Mouse (Mus musculus) spleen, adult 2 months (tissue): Measurements from ENCODE around the gene Cerk. TPM values are rescaled to one million over a fixed set of nuclear protein-coding genes. Genes with fewer than 3 reads are reported as not detected.

Experiments used
- DNase-seq, 2 experiments: peaks; one replicate each; pipeline versions ENCODE4 v3.0.0 to v3.0.0-alpha.2; 2012 to 2021; ENCODE audit warnings: low spot score in 2 of 2, low read depth in 1 of 2
- H3K27ac ChIP-seq: fragments of 200-500 bp; 2 replicates; pipeline ENCODE4 v1.5.1; 2012; ENCODE audit warnings: low read length, inconsistent platforms; ENCODE audit not compliant: insufficient read depth
- H3K27me3 ChIP-seq: fragments of 200-500 bp; 2 replicates; pipeline ENCODE4 v1.6.1; 2012; ENCODE audit warnings: mild to moderate bottlenecking, moderate library complexity, low read length, inconsistent platforms; ENCODE audit not compliant: control insufficient read depth, insufficient read depth
- H3K36me3 ChIP-seq: fragments of 200-500 bp; 2 replicates; pipeline ENCODE4 v1.6.1; 2012; ENCODE audit warnings: mild to moderate bottlenecking, low read length, inconsistent platforms; ENCODE audit not compliant: control insufficient read depth, insufficient read depth
- H3K4me1 ChIP-seq: fragments of 200-500 bp; 2 replicates; pipeline ENCODE4 v1.6.1; 2011; ENCODE audit warnings: inconsistent platforms; ENCODE audit not compliant: control insufficient read depth, insufficient read depth, insufficient read length
- H3K4me3 ChIP-seq: fragments of 200-500 bp; 2 replicates; pipeline ENCODE4 v1.5.1; 2011; ENCODE audit warnings: mild to moderate bottlenecking, inconsistent platforms; ENCODE audit not compliant: insufficient read depth, insufficient read length; ENCODE audit errors: extremely low read depth
- CTCF ChIP-seq: fragments of 200-500 bp; IDR thresholded peaks from 2 replicates; pipeline ENCODE4 v1.5.1; 2011; ENCODE audit warnings: mild to moderate bottlenecking, inconsistent platforms; ENCODE audit not compliant: insufficient read depth, insufficient read length, insufficient replicate concordance; ENCODE audit errors: extremely low read depth
- POLR2A ChIP-seq: fragments of 200-500 bp; IDR thresholded peaks from 2 replicates; pipeline ENCODE4 v1.6.1; 2011; ENCODE audit warnings: low read depth, low read length, inconsistent platforms
- WGBS: fragments of 180-500 bp; shearing (Covaris S2); methylation state at CpG from one replicate; pipeline ENCODE4 v1.1.7; 2018; 5-methylcytosine and 5-hydroxymethylcytosine counted together
- polyA plus RNA-seq: library from polyadenylated mRNA; depleted of rRNA; stranded (reverse); fragments of >200 nt; gene quantifications from 2 replicates; pipeline ENCODE4 v1.2.3, GENCODE M21; 2012

Cerk gene
- polyA plus RNA-seq, 1 experiment, result 64.4 TPM

- Histone ChIP-seq H3K4me1 (peaks cover 50% of the 10 kb centered on the region; the same call in 1 of the 2 replicates), H3K27ac (peak overlapping the region; percentile 91), H3K36me3 (no peaks in the 10 kb centered on the region), H3K27me3 (no peaks in the 10 kb centered on the region), H3K4me3 (no peak overlapping the region)
- DNase-seq, result no peak
- WGBS, result 83% methylated on average over 3 of the region's 3 CpGs
- TF ChIP-seq CTCF (no peak), POLR2A (no peak)
These were observed 10.5 kb downstream of the Cerk start for GRCm38 (mm10) chr15:86175253-86176050.

- TF ChIP-seq POLR2A (no peak), CTCF (no peak)
- Histone ChIP-seq H3K4me1 (peaks cover 59% of the 10 kb centered on the region; the same call in 1 of the 2 replicates), H3K27ac (peak overlapping the region; percentile 91), H3K36me3 (no peaks in the 10 kb centered on the region), H3K4me3 (peak overlapping the region; percentile 31; the same call in 1 of the 2 replicates), H3K27me3 (no peaks in the 10 kb centered on the region)
- WGBS, result 9% methylated on average over 16 of the region's 16 CpGs
- DNase-seq, result peak in 1 of 2 experiments; percentile 74
These were observed 12.6 kb downstream of the Cerk start for GRCm38 (mm10) chr15:86173136-86173985.

GRCm38 (mm10) chr15:86172526-86172925, 13.4 kb downstream of the Cerk start:
- peak in 1 of 2 experiments; percentile 36 for DNase-seq
- H3K27me3 ChIP-seq, result no peaks in the 10 kb centered on the region
- peak overlapping the region; percentile 91 for H3K27ac ChIP-seq
- no peak overlapping the region for H3K4me3 ChIP-seq
- H3K4me1 ChIP-seq, result peaks cover 60% of the 10 kb centered on the region; the same call in 1 of the 2 replicates
- TF ChIP-seq POLR2A (no peak), CTCF (no peak)
- 26% methylated on average over 6 of the region's 6 CpGs for WGBS
- H3K36me3 ChIP-seq, result no peaks in the 10 kb centered on the region

DNA sequence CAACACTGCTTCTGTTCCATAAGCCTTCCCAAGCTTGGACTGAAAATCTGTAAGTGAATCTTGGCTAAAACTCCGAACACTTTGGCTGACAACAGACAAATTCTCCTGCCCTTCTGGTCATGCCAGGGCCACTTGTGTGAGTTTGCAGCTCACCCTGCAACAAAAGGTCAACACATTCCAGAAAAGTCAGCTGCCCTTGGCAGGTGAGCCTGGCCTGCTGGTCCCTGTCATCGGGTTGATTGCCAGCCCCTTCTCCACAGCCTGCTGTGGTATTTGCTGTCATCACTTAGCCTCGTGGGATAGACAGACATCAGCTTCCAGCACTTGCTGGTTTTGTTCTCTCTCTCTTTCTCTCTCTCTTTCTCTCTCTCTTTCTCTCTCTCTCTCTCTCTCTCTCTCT, 13.8 kb downstream of the Cerk start:
- H3K4me3 ChIP-seq, result no peak overlapping the region
- DNase-seq, result no peak
- 31% methylated on average over 3 of the region's 3 CpGs for WGBS
- no peaks in the 10 kb centered on the region for H3K36me3 ChIP-seq
- no peak for TF ChIP-seq CTCF
- no peak for TF ChIP-seq POLR2A
- no peaks in the 10 kb centered on the region for H3K27me3 ChIP-seq
- H3K27ac ChIP-seq, result peak overlapping the region; percentile 91
- H3K4me1 ChIP-seq, result peaks cover 60% of the 10 kb centered on the region; the same call in 1 of the 2 replicates

GRCm38 (mm10) chr15:86171316-86171715, 14.6 kb downstream of the Cerk start:
- Histone ChIP-seq H3K4me3 (no peak overlapping the region), H3K27me3 (no peaks in the 10 kb centered on the region), H3K27ac (peak overlapping the region; percentile 36), H3K36me3 (no peaks in the 10 kb centered on the region), H3K4me1 (peaks cover 60% of the 10 kb centered on the region; the same call in 1 of the 2 replicates)
- no peak for DNase-seq
- TF ChIP-seq POLR2A (no peak), CTCF (no peak)
- 47% methylated on average over 12 of the region's 12 CpGs for WGBS

- Histone ChIP-seq H3K36me3 (peaks cover 10% of the 10 kb centered on the region), H3K27me3 (no peaks in the 10 kb centered on the region), H3K4me1 (peaks cover 54% of the 10 kb centered on the region; the same call in 1 of the 2 replicates), H3K27ac (peak overlapping the region; percentile 19; the same call in 1 of the 2 replicates), H3K4me3 (no peak overlapping the region)
- no peak for DNase-seq
- WGBS, result 81% methylated on average over 4 of the region's 4 CpGs
- TF ChIP-seq CTCF (no peak), POLR2A (no peak)
These were observed 16.2 kb downstream of the Cerk start for GRCm38 (mm10) chr15:86169817-86170110.
